Mouse (Mus musculus) C3H10T1/2 (cell line): ENCODE data around the gene Neurl4. TPM values are rescaled to one million over a fixed set of nuclear protein-coding genes. Genes with fewer than 3 reads are reported as not detected.

ENCODE experiments used
- polyA plus RNA-seq, 2 experiments: library from polyadenylated mRNA; unstranded; fragments of >200 nt; fragmentation: generic; extraction: Trizol; gene quantifications; one replicate each; pipeline ENCODE4 v1.2.1; 2012; ENCODE audit warnings: missing spikeins in 2 of 2

The Neurl4 gene
- 10 to 100 TPM; 13.1 to 24.7 TPM for polyA plus RNA-seq

DNA sequence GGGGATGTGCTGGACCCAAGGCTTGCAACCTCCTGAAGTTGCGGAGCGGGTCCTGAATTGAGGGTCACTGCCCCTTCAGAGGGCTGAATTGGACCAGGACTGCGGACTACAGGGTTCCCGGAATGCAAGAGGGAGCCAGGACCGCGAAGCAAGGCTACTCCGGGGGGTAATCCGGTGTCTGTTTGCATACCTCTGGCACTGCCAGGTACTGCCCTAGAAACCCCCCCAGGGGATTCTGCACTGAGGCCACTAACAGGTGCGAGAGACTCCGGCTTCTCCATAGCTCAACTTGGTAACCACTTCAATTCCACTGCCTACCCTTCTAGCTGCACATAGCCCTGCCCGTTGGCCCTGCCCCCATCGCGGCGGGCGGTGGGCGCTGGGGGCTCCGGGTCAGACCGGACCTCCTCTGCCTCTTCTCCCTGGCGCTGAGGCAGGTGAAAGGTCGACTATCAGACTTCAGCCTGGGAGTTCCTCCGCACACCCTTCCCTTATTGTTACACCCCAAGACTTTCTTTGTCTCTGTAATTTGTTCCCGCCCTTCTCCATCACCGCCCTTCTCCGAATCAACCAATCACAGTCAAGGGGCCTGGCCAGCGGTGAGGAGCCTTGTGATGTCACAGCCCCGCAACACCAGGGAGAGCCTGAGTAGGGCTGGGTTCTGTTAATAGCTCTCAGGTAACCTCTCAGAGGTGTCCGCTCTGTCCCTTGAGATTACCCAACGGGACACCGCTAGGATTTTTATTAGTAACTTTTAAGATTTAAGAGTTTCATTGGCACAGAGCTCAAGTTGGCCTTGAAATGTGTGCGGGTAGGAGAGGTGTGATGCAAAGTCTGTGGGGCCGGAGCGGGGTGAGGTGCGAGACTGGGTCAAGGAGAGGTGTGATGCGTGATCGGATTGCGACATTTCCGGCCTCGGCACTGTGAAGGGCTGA, at the start of gene Neurl4, which contains the start of gene 2810408A11Rik:
Neurl4 (plus strand) TSS at position 602 of the 935 bp plus-strand sequence.
2810408A11Rik (minus strand) TSS at position 517 of the 935 bp plus-strand sequence.

DNA sequence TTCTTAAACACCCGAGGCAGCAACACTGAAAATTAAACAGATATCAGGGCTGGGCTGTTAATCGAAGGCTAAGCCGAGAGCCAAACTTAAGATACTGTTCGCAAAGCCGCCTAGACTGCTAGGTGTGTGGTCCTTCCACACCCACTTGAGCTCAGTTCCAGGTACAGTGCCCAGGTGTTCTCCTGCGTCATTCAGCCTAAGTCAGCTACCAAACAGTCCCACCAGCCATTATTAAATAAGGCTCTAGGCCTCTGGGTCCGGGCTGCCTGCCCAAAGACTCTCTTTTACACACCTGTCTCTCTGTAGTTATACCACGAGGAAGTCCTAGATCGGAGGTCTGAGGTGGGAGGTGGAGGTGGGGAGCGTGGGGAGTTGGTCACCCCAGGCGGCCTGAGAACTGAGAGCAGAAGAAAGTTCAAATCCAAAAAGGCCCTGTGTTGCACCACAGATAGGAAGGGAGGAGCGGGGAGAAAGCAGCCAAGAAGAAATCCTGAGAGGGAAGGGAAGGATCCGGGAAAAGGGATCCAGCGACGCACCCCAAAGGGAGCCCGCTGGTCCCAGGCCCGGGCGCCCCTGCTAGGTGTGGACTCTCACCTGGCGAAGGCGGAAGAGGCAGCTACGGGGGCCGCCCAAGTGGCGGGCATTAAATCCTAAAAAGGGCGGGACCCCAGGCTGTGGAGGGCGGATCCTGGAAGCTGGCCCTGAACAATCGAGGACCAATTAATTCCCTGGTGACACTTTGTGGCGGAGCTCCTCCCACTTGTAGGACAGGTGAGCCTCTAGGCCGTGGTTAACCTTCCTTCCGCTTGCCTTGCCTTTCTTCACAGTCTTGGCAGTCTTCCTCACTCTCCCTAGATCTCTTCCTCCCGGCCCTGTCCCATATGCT, 42.5 kb upstream of the Neurl4 start, which contains the start of gene Tnk1:
Tnk1 (minus strand) TSS at position 618 of the 886 bp plus-strand sequence.

DNA sequence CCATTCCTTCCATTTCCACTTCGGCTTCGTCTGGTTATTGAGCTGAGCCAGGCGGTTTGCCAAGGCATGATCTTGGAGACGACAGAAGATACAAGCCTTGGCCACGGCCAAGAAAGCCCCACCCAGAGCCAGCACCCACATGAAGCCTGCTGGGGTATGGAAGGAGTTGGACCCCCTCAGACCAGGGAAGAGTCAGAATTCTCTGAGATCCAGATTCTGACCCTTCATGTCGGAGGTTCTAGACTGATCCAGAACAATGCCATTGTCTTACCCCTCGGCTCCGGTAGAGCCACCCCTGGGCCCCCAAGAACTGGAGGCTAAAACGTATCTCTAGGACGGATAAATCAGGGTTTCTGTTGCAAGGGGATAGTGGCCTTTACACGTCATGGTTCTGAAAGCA, 23.0 kb upstream of the Neurl4 start, which contains the start of gene Tmem95:
Tmem95 (minus strand) TSS at position 141 of the 400 bp plus-strand sequence.

DNA sequence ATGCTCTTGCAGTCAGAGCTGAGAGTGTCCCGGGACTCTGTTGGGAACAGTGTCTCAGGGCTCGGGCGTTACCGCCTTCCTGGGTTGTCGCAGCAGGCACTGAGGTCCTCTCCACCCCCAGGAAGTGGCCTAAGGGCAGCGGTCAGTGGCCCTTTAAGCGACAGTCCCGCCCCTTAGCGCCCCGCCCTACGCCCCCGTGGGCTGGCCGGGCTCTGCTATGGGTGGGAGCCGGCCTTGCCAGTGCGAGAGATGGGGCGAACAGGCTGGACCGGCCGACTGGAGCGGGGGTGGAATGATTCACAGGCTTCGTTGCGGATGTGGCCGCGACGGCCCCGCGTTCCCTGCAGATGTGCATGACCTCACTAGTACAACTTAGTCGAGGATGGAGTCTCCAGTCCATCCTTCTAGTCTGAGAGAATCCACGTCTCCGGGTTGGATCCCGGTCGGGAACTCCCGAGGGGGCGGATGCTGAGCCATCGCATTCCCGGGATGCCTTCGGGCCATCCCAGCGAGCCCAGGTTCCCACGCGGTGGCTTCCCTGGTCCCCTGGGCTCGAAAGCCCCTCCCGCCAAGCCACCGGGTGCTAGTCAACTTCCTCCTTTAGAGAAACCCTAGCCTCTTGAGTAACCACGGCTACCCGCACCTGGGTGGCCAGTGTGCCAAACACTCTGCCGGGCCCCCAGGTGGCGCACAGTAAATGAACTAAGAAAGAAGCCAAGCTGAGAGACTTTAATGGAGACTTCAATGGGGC, 19.8 kb upstream of the Neurl4 start, which contains the start of gene Kctd11:
Kctd11 (minus strand) TSS at position 554 of the 751 bp plus-strand sequence.

DNA sequence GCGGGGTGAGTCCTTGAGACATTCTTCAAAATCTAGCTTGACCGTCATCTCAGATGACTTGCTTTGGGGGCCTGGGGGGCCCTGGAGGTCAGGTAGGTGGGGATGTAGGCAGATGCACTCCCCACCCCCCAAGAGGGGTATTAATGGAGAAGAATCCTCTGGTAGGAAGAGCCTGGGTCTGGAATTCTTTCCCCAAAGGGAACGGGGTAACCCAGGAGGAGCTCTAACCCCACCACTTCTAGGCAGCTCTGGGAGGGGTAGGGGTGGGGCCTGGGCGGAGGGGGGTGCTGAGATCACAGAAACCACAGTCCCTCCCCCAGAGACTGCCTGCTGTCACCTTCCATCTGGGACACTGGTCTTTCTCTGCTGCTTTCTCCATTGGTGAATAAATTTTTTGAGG, 5.6 kb upstream of the Neurl4 start, which contains the start of gene Acap1:
Acap1 (minus strand) TSS at position 249 of the 400 bp plus-strand sequence.

DNA sequence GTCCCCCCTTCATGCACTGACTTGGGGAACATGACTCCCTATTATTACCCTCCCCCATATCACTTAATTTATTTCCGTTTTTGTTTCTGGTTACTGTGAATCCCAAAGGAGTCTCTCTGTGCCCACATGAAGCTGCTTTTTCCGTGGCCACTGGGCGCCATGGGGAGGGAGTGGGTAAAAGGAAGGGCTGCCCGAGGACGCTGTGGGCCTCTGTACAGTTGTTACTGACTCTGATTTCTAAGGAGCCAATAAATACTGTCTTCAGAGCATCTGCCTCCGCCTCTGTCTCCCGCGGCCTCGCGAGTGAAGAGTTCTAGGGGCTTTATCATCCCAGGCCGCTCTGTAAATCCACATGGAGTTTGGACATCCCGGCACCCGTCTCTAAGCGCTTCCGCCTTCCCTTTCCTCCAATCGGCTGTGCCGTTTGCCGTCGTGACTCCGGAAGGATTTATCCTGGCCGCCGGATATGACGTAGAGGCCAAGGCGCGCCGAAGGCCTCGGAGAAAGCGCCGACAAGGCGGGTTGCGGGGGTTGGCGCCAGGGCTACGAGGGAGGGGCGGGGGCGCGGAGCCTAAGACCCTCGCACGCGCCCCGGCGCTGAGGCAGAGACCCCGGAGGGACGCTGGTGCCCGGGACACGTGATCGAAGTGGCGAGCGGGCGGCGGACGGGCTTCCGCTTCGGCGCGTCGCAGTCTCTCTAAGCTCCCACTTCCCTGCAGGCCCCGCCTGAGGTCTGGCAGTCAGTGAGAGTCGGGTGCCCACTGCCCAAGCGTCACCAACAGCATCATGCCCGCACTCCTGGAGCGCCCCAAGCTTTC, 12.9 kb downstream of the Neurl4 start, which contains the start of gene Gps2:
Gps2 (plus strand) TSS at position 335 of the 818 bp plus-strand sequence.

DNA sequence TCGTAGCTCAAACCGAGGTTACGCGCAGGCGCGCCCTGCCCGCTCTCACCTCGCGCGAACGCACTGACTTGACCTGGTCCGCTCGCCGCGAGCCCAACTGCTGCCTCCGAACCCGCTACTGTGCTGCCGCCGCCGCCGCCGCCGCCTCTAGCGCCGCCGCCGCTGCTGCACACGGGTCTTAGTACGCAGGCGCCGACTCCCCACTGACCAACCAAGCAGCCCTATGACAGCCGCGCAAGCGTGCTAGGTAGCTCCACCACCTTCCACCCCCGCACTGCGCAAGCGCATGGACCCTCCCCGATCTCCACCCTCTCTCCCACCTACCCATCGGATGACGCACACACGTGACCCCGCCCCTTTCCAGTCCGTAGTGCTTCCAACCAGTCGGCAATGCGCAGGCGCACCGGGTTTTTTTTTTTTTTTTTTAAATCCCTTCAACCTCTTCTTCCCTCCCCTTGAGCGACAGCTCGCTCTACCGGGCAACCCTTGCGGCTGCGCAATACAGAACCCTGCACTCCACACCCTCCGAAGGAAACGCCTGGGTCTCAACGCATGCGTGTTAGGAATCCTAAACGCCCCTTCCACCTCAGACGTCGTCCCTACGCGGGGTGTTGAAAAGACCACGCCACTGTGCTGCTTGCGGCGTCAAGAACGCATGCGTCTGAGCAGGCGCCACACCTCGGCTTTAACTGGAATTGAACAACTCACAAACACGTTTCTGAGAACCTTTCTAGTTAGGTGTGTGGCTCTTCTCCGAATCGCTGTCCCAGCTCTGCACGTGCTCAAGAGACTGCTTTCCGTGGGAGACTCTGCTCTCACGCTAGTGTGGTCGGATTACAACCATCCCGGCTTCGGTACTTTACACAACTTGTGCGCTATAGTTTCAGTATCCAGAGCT, 20.5 kb downstream of the Neurl4 start, which contains the start of gene Eif5a:
Eif5a (minus strand) TSS at position 845 of the 898 bp plus-strand sequence.

DNA sequence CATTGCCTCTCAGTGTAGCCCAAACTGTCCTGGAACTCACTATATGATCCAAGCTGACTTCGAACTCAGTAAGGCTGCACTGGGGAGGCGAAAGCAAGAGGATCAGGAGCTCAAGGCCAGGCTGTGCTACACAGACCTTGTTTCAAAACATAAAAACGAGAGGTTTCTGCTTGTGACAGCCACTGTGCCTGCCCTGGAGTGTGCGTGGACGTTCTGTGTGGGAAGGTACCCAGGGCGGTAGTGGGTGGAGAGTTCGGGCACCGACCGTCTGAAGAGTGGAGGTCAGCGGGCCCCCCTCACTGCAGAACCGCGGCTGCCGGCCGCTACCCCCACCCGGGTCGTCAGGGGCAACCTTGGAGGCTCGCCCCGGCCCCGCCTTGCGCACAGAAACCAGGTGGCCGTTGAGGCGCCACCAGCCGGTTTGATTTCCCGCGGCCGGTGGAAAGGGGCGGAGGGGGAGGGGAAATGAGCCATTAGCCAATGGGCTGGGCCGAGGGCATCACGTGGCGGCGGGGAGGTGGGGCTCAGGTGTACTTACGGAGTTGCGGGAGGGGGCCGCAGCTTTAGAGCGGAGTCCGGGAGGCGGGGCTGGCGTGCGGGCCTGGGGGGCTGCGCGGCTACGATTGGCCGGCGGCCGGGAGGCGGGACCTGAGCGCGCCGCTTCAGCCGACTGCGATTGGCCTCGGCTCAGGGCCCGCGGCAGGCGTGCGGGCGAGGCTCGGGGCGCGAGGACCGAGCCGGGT, 34.4 kb downstream of the Neurl4 start, which contains the start of gene Ybx2:
Ybx2 (plus strand) TSS at position 660 of the 743 bp plus-strand sequence.

DNA sequence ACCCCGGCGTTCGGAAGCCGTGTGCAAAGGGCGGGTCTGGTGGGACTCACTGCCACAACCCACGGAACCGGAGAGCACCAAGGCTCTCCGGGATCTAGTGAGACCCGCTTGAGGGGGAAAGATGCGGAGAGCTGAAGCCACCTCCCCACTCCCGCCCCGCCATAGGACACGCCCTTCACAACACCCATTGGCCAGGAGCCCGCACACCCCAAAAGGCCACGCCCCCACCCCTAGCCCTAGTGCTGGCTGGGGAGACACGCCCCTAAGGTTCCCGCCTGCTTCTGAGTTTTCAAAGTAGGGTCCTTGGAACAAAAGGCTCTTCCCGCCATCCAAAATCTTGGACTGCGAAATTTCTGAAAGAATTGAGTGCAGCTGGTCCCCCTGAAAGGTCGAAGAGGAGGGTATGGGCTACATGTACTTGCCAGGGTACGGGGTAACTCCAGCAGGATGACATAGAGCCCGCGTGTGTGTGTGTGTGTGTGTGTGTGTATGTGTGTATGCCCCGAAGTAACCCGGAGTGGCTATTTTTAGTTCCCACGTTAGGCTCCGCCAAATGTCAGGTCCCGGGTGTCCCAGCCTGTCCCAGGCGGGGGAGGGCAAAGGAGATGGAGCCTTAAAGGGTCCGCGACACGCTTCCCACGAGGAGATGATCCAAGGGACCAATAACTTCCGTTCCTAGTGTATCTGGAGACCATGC, 47.3 kb downstream of the Neurl4 start, which contains the start of gene Slc2a4:
Slc2a4 (minus strand) TSS at position 123 of the 697 bp plus-strand sequence.

Other genes starting within 250 kb of the Neurl4 start
- gene Sox15, start 245.8 kb upstream of the Neurl4 start, polyA plus RNA-seq: under 1 TPM; 0.05 to 0.25 TPM
- gene Mpdu1, start 238.4 kb upstream of the Neurl4 start, polyA plus RNA-seq: 100 to 1,000 TPM in 1 of 2 experiments, 10 to 100 TPM in 1; 98.1 to 128 TPM
- 1 to 10 TPM; 1.8 to 3.0 TPM for gene Cd68, start 234.9 kb upstream of the Neurl4 start, polyA plus RNA-seq
- gene Eif4a1, start 228.6 kb upstream of the Neurl4 start, polyA plus RNA-seq: 100 to 1,000 TPM; 336 to 467 TPM
- gene Senp3, start 219.0 kb upstream of the Neurl4 start, polyA plus RNA-seq: 10 to 100 TPM; 51.2 to 71.3 TPM
- gene Tnfsf13, start 215.3 kb upstream of the Neurl4 start, polyA plus RNA-seq: 1 to 10 TPM; 1.1 to 6.9 TPM
- gene Tnfsf12, start 205.2 kb upstream of the Neurl4 start, polyA plus RNA-seq: 100 to 1,000 TPM in 1 of 2 experiments, 10 to 100 TPM in 1; 34.3 to 119 TPM
- gene Tnfsfm13, start 205.0 kb upstream of the Neurl4 start, polyA plus RNA-seq: 10 to 100 TPM in 1 of 2 experiments, 1 to 10 TPM in 1; 6.4 to 30.3 TPM
- gene Polr2a, start 142.4 kb upstream of the Neurl4 start, polyA plus RNA-seq: 100 to 1,000 TPM in 1 of 2 experiments, 10 to 100 TPM in 1; 42.8 to 126 TPM
- under 1 TPM in 1 of 2 experiments, not detected in 1; 0.26 TPM for gene Slc35g3, start 139.1 kb upstream of the Neurl4 start, polyA plus RNA-seq
- gene Zbtb4, start 135.2 kb upstream of the Neurl4 start, polyA plus RNA-seq: 10 to 100 TPM in 1 of 2 experiments, 1 to 10 TPM in 1; 1.2 to 14.4 TPM
- gene Chrnb1, start 105.1 kb upstream of the Neurl4 start, polyA plus RNA-seq: under 1 TPM; 0.63 to 0.89 TPM
- under 1 TPM; 0.01 to 0.31 TPM for gene Fgf11, start 99.2 kb upstream of the Neurl4 start, polyA plus RNA-seq
- gene Tmem102, start 95.4 kb upstream of the Neurl4 start, polyA plus RNA-seq: under 1 TPM; 0.01 to 0.05 TPM
- gene Gm39566, start 85.8 kb upstream of the Neurl4 start, polyA plus RNA-seq: not detected
- not detected for gene Spem2, start 82.6 kb upstream of the Neurl4 start, polyA plus RNA-seq
- under 1 TPM; 0.02 to 0.07 TPM for gene Spem1, start 78.9 kb upstream of the Neurl4 start, polyA plus RNA-seq
- gene Nlgn2, start 63.3 kb upstream of the Neurl4 start, polyA plus RNA-seq: 10 to 100 TPM in 1 of 2 experiments, 1 to 10 TPM in 1; 4.3 to 49.8 TPM
- 100 to 1,000 TPM; 452 to 473 TPM for gene Tmem256, start 62.6 kb upstream of the Neurl4 start, polyA plus RNA-seq
- gene Plscr3, start 54.7 kb upstream of the Neurl4 start, polyA plus RNA-seq: 100 to 1,000 TPM in 1 of 2 experiments, 10 to 100 TPM in 1; 45.7 to 171 TPM
- gene Tnk1, start 42.3 kb upstream of the Neurl4 start, polyA plus RNA-seq: not detected
- gene Tmem95, start 23.1 kb upstream of the Neurl4 start, polyA plus RNA-seq: not detected
- gene Kctd11, start 19.7 kb upstream of the Neurl4 start, polyA plus RNA-seq: 10 to 100 TPM in 1 of 2 experiments, 1 to 10 TPM in 1; 5.0 to 12.3 TPM
- under 1 TPM; 0.04 to 0.07 TPM for gene Acap1, start 5.5 kb upstream of the Neurl4 start, polyA plus RNA-seq
- gene 2810408A11Rik, start 85 bp upstream of the Neurl4 start, polyA plus RNA-seq: 1 to 10 TPM; 1.6 to 9.9 TPM
- 10 to 100 TPM; 66.9 to 94.9 TPM for gene Gps2, start 12.8 kb downstream of the Neurl4 start, polyA plus RNA-seq
- gene Eif5a, start 20.9 kb downstream of the Neurl4 start, polyA plus RNA-seq: 1,000 to 10,000 TPM in 1 of 2 experiments, 100 to 1,000 TPM in 1; 812 to 3,163 TPM
- gene Ybx2, start 34.7 kb downstream of the Neurl4 start, polyA plus RNA-seq: under 1 TPM in 1 of 2 experiments, not detected in 1; 0.13 TPM
- gene Slc2a4, start 47.1 kb downstream of the Neurl4 start, polyA plus RNA-seq: under 1 TPM; 0.02 to 0.39 TPM
- gene Cldn7, start 63.7 kb downstream of the Neurl4 start, polyA plus RNA-seq: under 1 TPM in 1 of 2 experiments, not detected in 1; 0.15 TPM
- 100 to 1,000 TPM; 189 to 229 TPM for gene Ctdnep1, start 80.1 kb downstream of the Neurl4 start, polyA plus RNA-seq
- 100 to 1,000 TPM in 1 of 2 experiments, 10 to 100 TPM in 1; 93.9 to 141 TPM for gene Elp5, start 81.4 kb downstream of the Neurl4 start, polyA plus RNA-seq
- 100 to 1,000 TPM; 710 to 827 TPM for gene Gabarap, start 90.1 kb downstream of the Neurl4 start, polyA plus RNA-seq
- gene Phf23, start 94.7 kb downstream of the Neurl4 start, polyA plus RNA-seq: 10 to 100 TPM; 66.5 to 68.8 TPM
- gene Dvl2, start 99.5 kb downstream of the Neurl4 start, polyA plus RNA-seq: 10 to 100 TPM; 22.0 to 49.6 TPM
- 100 to 1,000 TPM; 121 to 196 TPM for gene Acadvl, start 114.3 kb downstream of the Neurl4 start, polyA plus RNA-seq
- gene Dlg4, start 115.9 kb downstream of the Neurl4 start, polyA plus RNA-seq: 10 to 100 TPM; 12.9 to 43.6 TPM
- 1 to 10 TPM; 1.2 to 4.9 TPM for gene Asgr1, start 153.0 kb downstream of the Neurl4 start, polyA plus RNA-seq
- gene Asgr2, start 191.6 kb downstream of the Neurl4 start, polyA plus RNA-seq: under 1 TPM; 0.04 to 0.12 TPM
- gene Mgl2, start 229.3 kb downstream of the Neurl4 start, polyA plus RNA-seq: under 1 TPM in 1 of 2 experiments, not detected in 1; 0.01 TPM